Mouse (Mus musculus): ENCODE measurements at regions not wholly inside any gene's neighbourhood (a gene's known extent, or its start where the extent isn't known, plus 50 kb on each side); places are given as distances from the start of the nearest gene placed in this dataset.

DNA sequence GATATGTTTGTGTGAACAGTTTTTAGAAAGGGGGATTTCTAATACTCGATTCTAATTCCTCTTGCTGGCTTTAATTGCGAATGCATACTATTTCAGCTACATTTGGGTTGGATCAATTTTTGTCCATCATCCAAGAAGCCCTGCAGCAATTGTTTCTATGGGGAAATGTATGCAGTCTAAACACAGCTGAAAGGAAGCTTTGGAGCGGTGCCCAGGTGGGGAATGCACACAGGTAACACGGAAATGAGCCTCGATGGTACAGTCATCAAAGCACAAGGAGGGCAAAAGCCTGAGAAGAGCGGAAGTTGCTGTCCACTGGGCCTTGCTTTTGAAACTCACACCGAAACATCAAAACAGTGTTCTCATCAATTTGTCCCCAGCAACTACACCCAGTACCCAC lies 746.0 kb downstream of the Diaph3 start:
- no peaks in the 10 kb centered on the region for H3K9me3 ChIP-seq (ENCODE audit: control insufficient read depth, low read length)
- no peak for TF ChIP-seq POLR2A (IDR thresholded peaks at IDR 0.05; ENCODE audit: borderline replicate concordance, extremely low read depth, insufficient read depth, insufficient read length)
- DNase-seq (ENCODE audit: low spot score) (no peak), ATAC-seq (ENCODE audit: low FRiP score, low read depth) (no peak)
- H3K36me3 ChIP-seq (ENCODE audit: control insufficient read depth, insufficient read depth, low read length): no peaks in the 10 kb centered on the region
- no peak overlapping the region; the same call in 1 of the 2 replicates for H3K4me2 ChIP-seq (replicated peaks; ENCODE audit: low read depth, low read length, severe bottlenecking)
- H3K9ac ChIP-seq (ENCODE audit: low read depth, low read length, severe bottlenecking): no peak overlapping the region
- no peaks in the 10 kb centered on the region for H3K27me3 ChIP-seq (ENCODE audit: control insufficient read depth, insufficient read depth, low read length)
- H3K27ac ChIP-seq (replicated peaks; ENCODE audit: low read depth, low read length): no peak overlapping the region
- H3K4me3 ChIP-seq (replicated peaks; ENCODE audit: low read length): no peak overlapping the region
- peaks cover 8% of the 10 kb centered on the region; the same call in 1 of the 2 replicates for H3K4me1 ChIP-seq (ENCODE audit: control insufficient read depth, insufficient read depth, low read length)
- 51% methylated on average over 7 of the region's 7 CpGs for WGBS

DNA sequence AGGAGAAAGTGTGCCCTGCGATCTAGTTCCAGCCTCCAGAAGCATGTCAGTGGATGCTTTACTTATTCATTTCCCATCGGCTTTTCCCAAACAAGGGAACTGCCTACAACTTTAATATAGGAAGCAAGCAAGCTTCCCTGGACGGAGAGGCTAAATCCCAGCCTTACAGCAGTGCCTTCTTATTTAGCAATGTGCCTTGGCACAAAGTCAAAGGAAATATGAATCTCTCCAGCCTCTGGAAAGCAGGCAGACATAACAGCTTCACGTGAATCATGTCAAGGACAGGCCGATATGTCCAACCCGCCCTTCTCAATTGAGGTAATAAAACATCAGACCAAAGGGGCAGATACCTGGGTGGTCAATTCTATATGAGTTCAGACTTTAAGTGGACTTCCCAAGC lies 755.9 kb downstream of the Diaph3 start:
- H3K27ac ChIP-seq (replicated peaks; ENCODE audit: low read depth, low read length): no peak overlapping the region
- H3K4me2 ChIP-seq (replicated peaks; ENCODE audit: low read depth, low read length, severe bottlenecking): no peak overlapping the region
- ATAC-seq (ENCODE audit: low FRiP score, low read depth) (no peak), DNase-seq (ENCODE audit: low spot score) (no peak)
- 58% methylated on average over 6 of the region's 6 CpGs for WGBS
- no peaks in the 10 kb centered on the region for H3K36me3 ChIP-seq (ENCODE audit: control insufficient read depth, insufficient read depth, low read length)
- no peak overlapping the region for H3K4me3 ChIP-seq (replicated peaks; ENCODE audit: low read length)
- H3K9me3 ChIP-seq (ENCODE audit: control insufficient read depth, low read length): no peaks in the 10 kb centered on the region
- TF ChIP-seq POLR2A (IDR thresholded peaks at IDR 0.05; ENCODE audit: borderline replicate concordance, extremely low read depth, insufficient read depth, insufficient read length): no peak
- H3K4me1 ChIP-seq (ENCODE audit: control insufficient read depth, insufficient read depth, low read length): no peaks in the 10 kb centered on the region
- H3K9ac ChIP-seq (ENCODE audit: low read depth, low read length, severe bottlenecking): no peak overlapping the region
- no peaks in the 10 kb centered on the region for H3K27me3 ChIP-seq (ENCODE audit: control insufficient read depth, insufficient read depth, low read length)

DNA sequence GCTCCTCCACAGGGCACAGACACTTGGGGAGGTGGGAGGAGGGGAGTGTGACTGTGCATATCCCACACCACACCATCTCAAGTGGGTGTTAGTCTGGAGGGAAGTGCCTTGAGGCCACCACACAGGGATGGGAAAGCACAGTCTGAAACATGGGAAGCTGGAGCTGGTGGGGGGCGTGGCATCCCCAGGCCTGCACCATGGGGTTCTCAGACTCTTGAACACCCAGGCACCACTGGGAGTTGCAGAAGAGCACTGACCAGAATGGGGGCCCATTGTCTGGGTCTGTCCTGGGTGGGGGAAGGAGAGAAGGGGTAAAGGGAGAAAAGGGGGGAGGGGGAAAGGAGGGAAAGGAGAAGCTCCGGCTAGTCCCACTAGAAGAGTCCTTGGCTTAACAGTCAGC lies 776.0 kb downstream of the Diaph3 start:
- H3K4me1 ChIP-seq (ENCODE audit: control insufficient read depth, insufficient read depth, low read length): no peaks in the 10 kb centered on the region
- DNase-seq (ENCODE audit: low spot score) (no peak), ATAC-seq (ENCODE audit: low FRiP score, low read depth) (no peak)
- no peak for TF ChIP-seq POLR2A (IDR thresholded peaks at IDR 0.05; ENCODE audit: borderline replicate concordance, extremely low read depth, insufficient read depth, insufficient read length)
- no peak overlapping the region for H3K9ac ChIP-seq (ENCODE audit: low read depth, low read length, severe bottlenecking)
- no peaks in the 10 kb centered on the region for H3K9me3 ChIP-seq (ENCODE audit: control insufficient read depth, low read length)
- no peak overlapping the region for H3K4me2 ChIP-seq (replicated peaks; ENCODE audit: low read depth, low read length, severe bottlenecking)
- WGBS: 92% methylated on average over 2 of the region's 2 CpGs
- no peaks in the 10 kb centered on the region for H3K36me3 ChIP-seq (ENCODE audit: control insufficient read depth, insufficient read depth, low read length)
- H3K27ac ChIP-seq (replicated peaks; ENCODE audit: low read depth, low read length): no peak overlapping the region
- no peak overlapping the region for H3K4me3 ChIP-seq (replicated peaks; ENCODE audit: low read length)
- no peaks in the 10 kb centered on the region for H3K27me3 ChIP-seq (ENCODE audit: control insufficient read depth, insufficient read depth, low read length)

DNA sequence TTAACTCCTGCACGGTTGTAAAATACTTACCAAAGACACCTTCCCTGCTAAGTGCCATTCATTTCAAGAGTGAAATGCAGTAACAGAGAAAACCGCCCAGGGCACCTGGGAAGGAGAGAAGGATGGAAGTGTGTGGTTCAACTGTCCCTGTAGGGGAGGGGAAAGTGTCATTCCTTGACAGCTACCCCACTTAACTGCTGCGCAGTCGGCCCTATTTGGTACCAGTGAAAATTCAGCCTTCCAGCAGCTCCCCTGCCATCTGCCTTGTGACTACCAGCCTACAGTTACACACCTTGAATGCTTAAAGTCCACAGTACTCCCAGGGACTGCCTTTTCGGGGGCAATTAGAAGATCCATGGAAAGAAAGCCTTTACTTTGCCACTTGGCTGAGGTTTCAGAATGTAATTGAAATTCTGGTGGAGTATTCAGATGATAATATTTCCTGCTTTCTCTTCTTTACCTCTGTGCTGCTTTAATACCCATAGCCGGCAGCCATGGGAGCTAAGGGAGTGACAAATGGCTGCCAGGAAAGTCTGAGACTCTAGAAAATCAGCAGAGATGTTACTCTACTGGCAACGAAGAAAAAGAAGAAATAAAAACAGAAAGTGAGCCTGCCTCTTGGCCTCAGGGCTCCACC lies 780.5 kb downstream of the Diaph3 start:
- no peak for ATAC-seq (ENCODE audit: low FRiP score, low read depth)
- TF ChIP-seq POLR2A (IDR thresholded peaks at IDR 0.05; ENCODE audit: borderline replicate concordance, extremely low read depth, insufficient read depth, insufficient read length): no peak

DNA sequence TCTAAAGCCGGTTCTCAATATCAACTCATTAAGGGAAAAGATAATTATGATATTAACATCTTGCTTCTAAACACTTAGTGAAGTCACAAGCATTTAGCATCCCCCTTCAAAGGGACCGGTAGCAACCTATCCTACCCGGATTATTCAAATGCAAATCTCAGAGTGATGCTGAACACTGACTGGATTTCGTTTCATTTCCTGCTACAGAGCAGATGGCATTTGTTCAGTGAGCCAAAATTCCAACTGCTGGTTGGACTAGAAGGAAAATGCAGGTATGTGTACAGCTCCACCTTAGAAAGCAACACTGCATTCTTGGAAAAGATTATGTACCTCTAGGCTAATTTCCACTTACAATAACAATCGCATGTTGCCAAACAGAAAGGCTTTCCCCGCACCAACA lies 782.5 kb downstream of the Diaph3 start:
- ATAC-seq (ENCODE audit: low FRiP score, low read depth) (no peak), DNase-seq (ENCODE audit: low spot score) (no peak)
- no peak overlapping the region for H3K9ac ChIP-seq (ENCODE audit: low read depth, low read length, severe bottlenecking)
- no peak overlapping the region for H3K4me2 ChIP-seq (replicated peaks; ENCODE audit: low read depth, low read length, severe bottlenecking)
- H3K27me3 ChIP-seq (ENCODE audit: control insufficient read depth, insufficient read depth, low read length): no peaks in the 10 kb centered on the region
- H3K27ac ChIP-seq (replicated peaks; ENCODE audit: low read depth, low read length): no peak overlapping the region
- no peak overlapping the region for H3K4me3 ChIP-seq (replicated peaks; ENCODE audit: low read length)
- no peaks in the 10 kb centered on the region for H3K9me3 ChIP-seq (ENCODE audit: control insufficient read depth, low read length)
- WGBS: 77% methylated on average over 6 of the region's 6 CpGs
- TF ChIP-seq POLR2A (IDR thresholded peaks at IDR 0.05; ENCODE audit: borderline replicate concordance, extremely low read depth, insufficient read depth, insufficient read length): no peak
- H3K36me3 ChIP-seq (ENCODE audit: control insufficient read depth, insufficient read depth, low read length): no peaks in the 10 kb centered on the region
- H3K4me1 ChIP-seq (ENCODE audit: control insufficient read depth, insufficient read depth, low read length): no peaks in the 10 kb centered on the region

More for the DNA sequence above, 780.5 kb downstream of the Diaph3 start:
- Histone ChIP-seq H3K4me1 (ENCODE audit: control insufficient read depth, insufficient read depth, low read length) (no peaks in the 10 kb centered on the region), H3K27me3 (ENCODE audit: control insufficient read depth, insufficient read depth, low read length) (no peaks in the 10 kb centered on the region), H3K4me3 (replicated peaks; ENCODE audit: low read length) (no peak overlapping the region), H3K9ac (ENCODE audit: low read depth, low read length, severe bottlenecking) (no peak overlapping the region), H3K4me2 (replicated peaks; ENCODE audit: low read depth, low read length, severe bottlenecking) (no peak overlapping the region), H3K27ac (replicated peaks; ENCODE audit: low read depth, low read length) (no peak overlapping the region), H3K36me3 (ENCODE audit: control insufficient read depth, insufficient read depth, low read length) (no peaks in the 10 kb centered on the region), H3K9me3 (ENCODE audit: control insufficient read depth, low read length) (no peaks in the 10 kb centered on the region)
- WGBS: 24% methylated on average over 7 of the region's 7 CpGs
- DNase-seq (ENCODE audit: low spot score): no peak

Data from limb, embryonic 14.5 days (tissue).